Comparison of ENCODE assay signal across 33 mouse cellular contexts in the genomic region with DNA sequence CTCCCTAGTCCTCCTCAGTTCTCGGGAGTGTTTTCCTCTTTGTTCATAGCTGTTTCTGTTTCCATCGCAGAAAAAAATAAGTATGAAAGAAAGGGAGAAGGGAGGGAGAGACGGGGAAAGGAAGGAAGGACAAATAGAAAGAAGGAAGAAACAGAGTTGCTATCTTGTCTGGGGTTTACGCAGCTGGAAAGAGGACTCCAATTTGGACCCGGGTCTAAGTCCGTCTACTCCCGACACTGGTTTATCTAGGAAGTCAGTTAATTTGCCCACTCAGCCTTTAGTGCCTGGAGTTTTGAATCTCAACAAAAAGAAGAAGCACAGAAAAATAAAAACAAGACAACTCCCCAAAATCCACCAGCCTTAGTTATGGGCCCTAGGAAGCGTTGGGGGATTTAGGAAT. TPM values are rescaled to one million over a fixed set of nuclear protein-coding genes. Genes with fewer than 3 reads are reported as not detected.
DNase-seq lines count a peak whose midpoint lies in the region; ATAC-seq and TF ChIP-seq lines count a peak whose summit lies in the region.
"Had no signal": no experiment of that assay in that cellular context is flagged by ENCODE, and none has a peak within 500 bp of the region (broad histone marks: within the 10 kb centered on the region; RNA-seq: fewer than 3 reads in every experiment).

No protein-coding gene starts in this region.

- H3K9me3 ChIP-seq in forebrain, embryonic 14.5 days (replicated peaks; ENCODE audit: control insufficient read depth, low read length): no peaks in the 10 kb centered on the region
- no peaks in the 10 kb centered on the region for H3K9me3 ChIP-seq in forebrain, embryonic 16.5 days (ENCODE audit: control insufficient read depth, low read length)
- no peaks in the 10 kb centered on the region for H3K9me3 ChIP-seq in intestine, postnatal 0 days (ENCODE audit: control insufficient read depth)
- no peaks in the 10 kb centered on the region for H3K9me3 ChIP-seq in intestine, embryonic 16.5 days (ENCODE audit: control insufficient read depth, low read length)
- H3K9me3 ChIP-seq in E14TG2a.4 (ENCODE audit: low read length): no peaks in the 10 kb centered on the region
- H3K9me3 ChIP-seq in hindbrain, embryonic 15.5 days: no peaks in the 10 kb centered on the region
- H3K9me3 ChIP-seq: embryonic facial prominence, embryonic 10.5 days; embryonic facial prominence, embryonic 15.5 days; heart, embryonic 10.5 days; heart, embryonic 15.5 days; limb, embryonic 12.5 days; liver, embryonic 15.5 days; midbrain, embryonic 10.5 days; neural tube, embryonic 13.5 days; stomach, embryonic 15.5 days had no signal

- H3K27me3 ChIP-seq in forebrain, embryonic 14.5 days (replicated peaks; ENCODE audit: control insufficient read depth, insufficient read depth, low read length): no peaks in the 10 kb centered on the region
- H3K27me3 ChIP-seq in forebrain, embryonic 16.5 days (replicated peaks; ENCODE audit: control insufficient read depth, insufficient read depth, low read length): no peaks in the 10 kb centered on the region
- H3K27me3 ChIP-seq in intestine, postnatal 0 days (replicated peaks; ENCODE audit: control insufficient read depth, insufficient read depth, low read length): peaks cover 13% of the 10 kb centered on the region; the same call in 1 of the 2 replicates
- no peaks in the 10 kb centered on the region; the same call in 1 of the 2 replicates for H3K27me3 ChIP-seq in intestine, embryonic 16.5 days (replicated peaks; ENCODE audit: control insufficient read depth, insufficient read depth, low read length)
- H3K27me3 ChIP-seq in E14TG2a.4 (ENCODE audit: insufficient read depth, low read length): peaks cover 25% of the 10 kb centered on the region; the same call in 1 of the 2 replicates
- 0 out of 2 replicates have a peak, but pooled peaks cover 3% of the 10 kb centered on the region for H3K27me3 ChIP-seq in hindbrain, embryonic 15.5 days
- H3K27me3 ChIP-seq: neural tube, embryonic 13.5 days had no signal

- H3K36me3 ChIP-seq in forebrain, embryonic 14.5 days (ENCODE audit: control insufficient read depth, insufficient read depth, low read length): no peaks in the 10 kb centered on the region
- no peaks in the 10 kb centered on the region for H3K36me3 ChIP-seq in forebrain, embryonic 16.5 days (ENCODE audit: control insufficient read depth, insufficient read depth)
- no peaks in the 10 kb centered on the region for H3K36me3 ChIP-seq in intestine, postnatal 0 days (ENCODE audit: control insufficient read depth, insufficient read depth)
- H3K36me3 ChIP-seq in intestine, embryonic 16.5 days (ENCODE audit: control insufficient read depth, insufficient read depth, low read length): no peaks in the 10 kb centered on the region
- no peaks in the 10 kb centered on the region for H3K36me3 ChIP-seq in E14TG2a.4 (ENCODE audit: insufficient read depth, low read length)
- no peaks in the 10 kb centered on the region for H3K36me3 ChIP-seq in hindbrain, embryonic 15.5 days
- H3K36me3 ChIP-seq: embryonic facial prominence, embryonic 10.5 days; embryonic facial prominence, embryonic 15.5 days; heart, embryonic 10.5 days; heart, embryonic 15.5 days; limb, embryonic 12.5 days; liver, embryonic 15.5 days; midbrain, embryonic 10.5 days; neural tube, embryonic 13.5 days; stomach, embryonic 15.5 days had no signal

- whole genome bisulfite sequencing in forebrain, embryonic 14.5 days: 16% methylated on average over 8 of the region's 8 CpGs
- 12% methylated on average over 8 of the region's 8 CpGs for WGBS in forebrain, embryonic 16.5 days
- WGBS in intestine, postnatal 0 days: 21% methylated on average over 8 of the region's 8 CpGs
- WGBS in intestine, embryonic 16.5 days: 31% methylated on average over 8 of the region's 8 CpGs
- WGBS in hindbrain, embryonic 15.5 days: 28% methylated on average over 8 of the region's 8 CpGs

- peak overlapping the region; percentile 41; the same call in 1 of the 2 replicates for H3K27ac ChIP-seq in forebrain, embryonic 14.5 days (ENCODE audit: low read depth, low read length)
- no peak overlapping the region for H3K27ac ChIP-seq in forebrain, embryonic 16.5 days (ENCODE audit: low read length)
- H3K27ac ChIP-seq in intestine, postnatal 0 days (ENCODE audit: low read depth, low read length): no peak overlapping the region
- no peak overlapping the region for H3K27ac ChIP-seq in intestine, embryonic 16.5 days (ENCODE audit: low read length)
- no peak overlapping the region for H3K27ac ChIP-seq in hindbrain, embryonic 15.5 days (replicated peaks)
- H3K27ac ChIP-seq: embryonic facial prominence, embryonic 10.5 days; embryonic facial prominence, embryonic 15.5 days; heart, embryonic 10.5 days; heart, embryonic 15.5 days; left cerebral cortex, adult 2 months; limb, embryonic 12.5 days; liver, embryonic 15.5 days; neural tube, embryonic 13.5 days; stomach, embryonic 15.5 days had no signal

- peak overlapping the region; percentile 33 for H3K4me2 ChIP-seq in forebrain, embryonic 14.5 days (ENCODE audit: low read length)
- no peak overlapping the region for H3K4me2 ChIP-seq in forebrain, embryonic 16.5 days (ENCODE audit: low read length)
- peak overlapping the region; percentile 44 for H3K4me2 ChIP-seq in intestine, postnatal 0 days (replicated peaks; ENCODE audit: low read depth)
- no peak overlapping the region for H3K4me2 ChIP-seq in intestine, embryonic 16.5 days (ENCODE audit: low read depth, low read length)
- peak overlapping the region; percentile 38 for H3K4me2 ChIP-seq in hindbrain, embryonic 15.5 days
- H3K4me2 ChIP-seq: embryonic facial prominence, embryonic 15.5 days; liver, embryonic 15.5 days; lung, embryonic 14.5 days; stomach, embryonic 15.5 days had no signal

- DNase-seq in forebrain, embryonic 14.5 days (ENCODE audit: low spot score): no peak
- DNase-seq in layer of hippocampus, adult 9-10 months (ENCODE audit: low spot score): no peak
- no peak for DNase-seq in lung, postnatal 4 days
- DNase-seq: adrenal gland, postnatal 25 days; cerebellum, adult 18-20 months; cerebellum, postnatal 14 days; gastrocnemius, postnatal 25 days; heart, adult 11 months; lung, embryonic 14.5 days; lung, postnatal 14 days; right cerebral cortex, postnatal 25 days; thymus, postnatal 14 days had no signal

- H3K9ac ChIP-seq in forebrain, embryonic 14.5 days (ENCODE audit: low read length): peak overlapping the region; percentile 41; the same call in 1 of the 2 replicates
- H3K9ac ChIP-seq in forebrain, embryonic 16.5 days (replicated peaks; ENCODE audit: low read depth, low read length): no peak overlapping the region
- no peak overlapping the region for H3K9ac ChIP-seq in intestine, postnatal 0 days (ENCODE audit: low read depth, low read length)
- H3K9ac ChIP-seq in intestine, embryonic 16.5 days (ENCODE audit: low read depth, low read length): no peak overlapping the region
- H3K9ac ChIP-seq in hindbrain, embryonic 15.5 days: no peak overlapping the region
- H3K9ac ChIP-seq: embryonic facial prominence, embryonic 15.5 days; heart, embryonic 15.5 days; liver, embryonic 15.5 days; lung, embryonic 14.5 days; stomach, embryonic 15.5 days had no signal

- H3K4me3 ChIP-seq in forebrain, embryonic 14.5 days (ENCODE audit: low read depth, low read length): no peak overlapping the region
- no peak overlapping the region for H3K4me3 ChIP-seq in forebrain, embryonic 16.5 days (replicated peaks; ENCODE audit: low read length)
- no peak overlapping the region for H3K4me3 ChIP-seq in intestine, postnatal 0 days (ENCODE audit: low read depth, low read length)
- no peak overlapping the region for H3K4me3 ChIP-seq in intestine, embryonic 16.5 days (ENCODE audit: low read length)
- H3K4me3 ChIP-seq in E14TG2a.4 (replicated peaks; ENCODE audit: low read length): peak overlapping the region; percentile 58
- H3K4me3 ChIP-seq in hindbrain, embryonic 15.5 days: no peak overlapping the region
- H3K4me3 ChIP-seq: embryonic facial prominence, embryonic 15.5 days; heart, embryonic 15.5 days; left cerebral cortex, adult 2 months; limb, embryonic 12.5 days; liver, embryonic 15.5 days; neural tube, embryonic 13.5 days; stomach, embryonic 15.5 days had no signal

- no peak for ATAC-seq in forebrain, embryonic 14.5 days
- ATAC-seq in forebrain, embryonic 16.5 days: no peak
- no peak for ATAC-seq in intestine, postnatal 0 days
- no peak for ATAC-seq in intestine, embryonic 16.5 days
- no peak for ATAC-seq in hindbrain, embryonic 15.5 days (ENCODE audit: low FRiP score, low read depth)
- ATAC-seq: inflammation-experienced regulatory T-cells, adult 6 months had no signal

- H3K4me1 ChIP-seq in forebrain, embryonic 14.5 days (ENCODE audit: control insufficient read depth, insufficient read depth, low read length): peaks cover 6% of the 10 kb centered on the region
- H3K4me1 ChIP-seq in forebrain, embryonic 16.5 days (replicated peaks; ENCODE audit: control insufficient read depth, insufficient read depth, low read length): peaks cover 8% of the 10 kb centered on the region
- no peaks in the 10 kb centered on the region for H3K4me1 ChIP-seq in intestine, postnatal 0 days (replicated peaks; ENCODE audit: control insufficient read depth, insufficient read depth, low read length)
- no peaks in the 10 kb centered on the region for H3K4me1 ChIP-seq in intestine, embryonic 16.5 days (ENCODE audit: control insufficient read depth, insufficient read depth, low read length)
- peaks cover 43% of the 10 kb centered on the region for H3K4me1 ChIP-seq in E14TG2a.4 (replicated peaks; ENCODE audit: low read depth, low read length)
- H3K4me1 ChIP-seq in hindbrain, embryonic 15.5 days (replicated peaks): peaks cover 17% of the 10 kb centered on the region
- H3K4me1 ChIP-seq: embryonic facial prominence, embryonic 15.5 days; liver, embryonic 15.5 days; stomach, embryonic 15.5 days had no signal

- TF ChIP-seq CTCF in intestine, postnatal 0 days (IDR thresholded peaks at IDR 0.05; ENCODE audit: low read depth): no peak
- TF ChIP-seq CTCF in E14TG2a.4 (conservative IDR thresholded peaks at IDR 0.05; ENCODE audit: low read length): no peak

RNA-seq across cellular contexts. Expression of gene Abcd4, which starts 7.4 kb away (rescaled TPM):
- 5.2 and 8.3 TPM in 2 replicates for polyA plus RNA-seq in forebrain, embryonic 14.5 days (2014; fragmentation: Nextera tagmentation; extraction: Ambion mirVana)
- polyA plus RNA-seq in forebrain, embryonic 16.5 days (2015; fragmentation: Nextera tagmentation; extraction: Ambion mirVana): 10.1 and 15.5 TPM in 2 replicates
- 16.8 and 20.4 TPM in 2 replicates for polyA plus RNA-seq in intestine, postnatal 0 days (2015; fragmentation: Nextera tagmentation; extraction: Ambion mirVana)
- 27.8 and 28.2 TPM in 2 replicates for polyA plus RNA-seq in intestine, embryonic 16.5 days (2015; fragmentation: Nextera tagmentation; extraction: Ambion mirVana)
- 13.8 and 15.4 TPM in 2 replicates for polyA plus RNA-seq in hindbrain, embryonic 15.5 days (2015; fragmentation: Nextera tagmentation; extraction: Ambion mirVana)

RNA-seq across cellular contexts. Expression of gene Vrtn, which starts 16.2 kb away (rescaled TPM):
- not detected in 2 replicates for polyA plus RNA-seq in forebrain, embryonic 14.5 days (2014; fragmentation: Nextera tagmentation; extraction: Ambion mirVana)
- 0.18 TPM in 1 of 2 replicates, not detected in the other for polyA plus RNA-seq in forebrain, embryonic 16.5 days (2015; fragmentation: Nextera tagmentation; extraction: Ambion mirVana)
- not detected in 2 replicates for polyA plus RNA-seq in intestine, postnatal 0 days (2015; fragmentation: Nextera tagmentation; extraction: Ambion mirVana)
- not detected in 2 replicates for polyA plus RNA-seq in intestine, embryonic 16.5 days (2015; fragmentation: Nextera tagmentation; extraction: Ambion mirVana)
- 0.05 TPM in 1 of 2 replicates, not detected in the other for polyA plus RNA-seq in hindbrain, embryonic 15.5 days (2015; fragmentation: Nextera tagmentation; extraction: Ambion mirVana)
- polyA plus RNA-seq: brain, embryonic 14.5 days; embryonic facial prominence, embryonic 10.5 days; frontal cortex, adult 2 months; heart, embryonic 10.5 days; heart, embryonic 15.5 days; inflammation-experienced regulatory T-cells, adult 6 months; limb, embryonic 12.5 days; liver, adult 2 months; liver, embryonic 15.5 days; lung, embryonic 14.5 days; midbrain, embryonic 10.5 days; midbrain, postnatal 0 days; neural tube, embryonic 13.5 days; stomach, embryonic 15.5 days; urinary bladder, adult 2 months had no signal

RNA-seq across cellular contexts. Expression of gene Vsx2, which starts 55.0 kb away (rescaled TPM):
- 0.09 TPM in 1 of 2 replicates, not detected in the other for polyA plus RNA-seq in forebrain, embryonic 14.5 days (2014; fragmentation: Nextera tagmentation; extraction: Ambion mirVana)
- polyA plus RNA-seq in forebrain, embryonic 16.5 days (2015; fragmentation: Nextera tagmentation; extraction: Ambion mirVana): 0.06 and 0.10 TPM in 2 replicates
- not detected in 2 replicates for polyA plus RNA-seq in intestine, postnatal 0 days (2015; fragmentation: Nextera tagmentation; extraction: Ambion mirVana)
- not detected in 2 replicates for polyA plus RNA-seq in intestine, embryonic 16.5 days (2015; fragmentation: Nextera tagmentation; extraction: Ambion mirVana)
- 3.6 TPM in 2 replicates for polyA plus RNA-seq in hindbrain, embryonic 15.5 days (2015; fragmentation: Nextera tagmentation; extraction: Ambion mirVana)
- polyA plus RNA-seq: heart, embryonic 10.5 days; heart, embryonic 15.5 days; inflammation-experienced regulatory T-cells, adult 6 months; liver, adult 2 months; liver, embryonic 15.5 days; stomach, embryonic 15.5 days had no signal

Comparison
In these comparisons a context has a peak if more than half of its experiments do, and no peak if none do; other contexts are left out.
1. H3K4me2 ChIP-seq: peak in forebrain, embryonic 14.5 days (single experiment), intestine, postnatal 0 days (single experiment) and hindbrain, embryonic 15.5 days (single experiment); none in forebrain, embryonic 16.5 days (single experiment) and intestine, embryonic 16.5 days (single experiment).